Comparison of ENCODE assay signal across 7 mouse cellular contexts in genomic region chr2:125623211-125623610, GRCm38 (mm10). TPM values are rescaled to one million over a fixed set of nuclear protein-coding genes. Genes with fewer than 3 reads are reported as not detected.
A peak's percentile ranks its signal among the peaks of the same experiment; 100 is the strongest.
DNase-seq lines count a peak whose midpoint lies in the region; ATAC-seq and TF ChIP-seq lines count a peak whose summit lies in the region.

No protein-coding gene starts in this region.

- no peak for TF ChIP-seq CTCF in CH12.LX (conservative IDR thresholded peaks at IDR 0.05 in 1 of 2, IDR thresholded peaks at IDR 0.05 in 1 of 2; ENCODE audit: low read depth in 2 of 2, low read length in 2 of 2)

- H3K9me3 ChIP-seq in intestine, embryonic 15.5 days = no peaks in the 10 kb centered on the region
- no peaks in the 10 kb centered on the region for H3K9me3 ChIP-seq in intestine, embryonic 16.5 days (ENCODE audit: control insufficient read depth, low read length)
- no peaks in the 10 kb centered on the region for H3K9me3 ChIP-seq in CH12.LX (replicated peaks; ENCODE audit: low read length)
- H3K9me3 ChIP-seq in embryonic facial prominence, embryonic 10.5 days = no peaks in the 10 kb centered on the region
- no peaks in the 10 kb centered on the region for H3K9me3 ChIP-seq in liver, embryonic 11.5 days (ENCODE audit: control insufficient read depth, low read length)

- no peak overlapping the region for H3K4me3 ChIP-seq in intestine, embryonic 15.5 days (replicated peaks)
- no peak overlapping the region for H3K4me3 ChIP-seq in intestine, embryonic 16.5 days (ENCODE audit: low read length)
- H3K4me3 ChIP-seq in CH12.LX (replicated peaks in 1 of 3; ENCODE audit: low read depth in 2 of 3, low read length in 2 of 3, poor library complexity in 1 of 3) = peak overlapping the region; percentile 87 to 97 (median 88)
- peak overlapping the region; percentile 77 for H3K4me3 ChIP-seq in embryonic facial prominence, embryonic 10.5 days
- peak overlapping the region; percentile 81 for H3K4me3 ChIP-seq in liver, embryonic 11.5 days (ENCODE audit: low read depth, low read length)

- peaks cover 33% of the 10 kb centered on the region for H3K79me2 ChIP-seq in CH12.LX (replicated peaks; ENCODE audit: control insufficient read depth, extremely low read depth, insufficient read depth, poor library complexity, severe bottlenecking)

- H3K4me2 ChIP-seq in intestine, embryonic 15.5 days (replicated peaks) = peak overlapping the region; percentile 64; the same call in 1 of the 2 replicates
- H3K4me2 ChIP-seq in intestine, embryonic 16.5 days (ENCODE audit: low read depth, low read length) = no peak overlapping the region
- peak overlapping the region; percentile 100 for H3K4me2 ChIP-seq in CH12.LX (ENCODE audit: insufficient read depth, low read depth, poor library complexity, severe bottlenecking)
- peak overlapping the region; percentile 86 for H3K4me2 ChIP-seq in liver, embryonic 11.5 days

- no peak for TF ChIP-seq POLR2A in CH12.LX (IDR thresholded peaks at IDR 0.05; ENCODE audit: low read depth, low read length)

- TF ChIP-seq RAD21 in CH12.LX (IDR thresholded peaks at IDR 0.05; ENCODE audit: low read depth, low read length) = no peak

- 91% methylated on average over 15 of the region's 15 CpGs for WGBS in intestine, embryonic 15.5 days
- 92% methylated on average over 15 of the region's 15 CpGs for WGBS in intestine, embryonic 16.5 days
- 93% methylated on average over 15 of the region's 15 CpGs for WGBS in embryonic facial prominence, embryonic 10.5 days
- 89% methylated on average over 15 of the region's 15 CpGs for WGBS in liver, embryonic 11.5 days

- in situ Hi-C loops in CH12.LX (cut with MboI; ENCODE audit: low pct_ligation_motif_present, low pct_unique_long_range_greater_than_20kb, low sequenced_read_pairs) = no loop called here

- no peak overlapping the region for H3K9ac ChIP-seq in intestine, embryonic 15.5 days
- no peak overlapping the region for H3K9ac ChIP-seq in intestine, embryonic 16.5 days (ENCODE audit: low read depth, low read length)
- peak overlapping the region; percentile 71 for H3K9ac ChIP-seq in CH12.LX (ENCODE audit: insufficient read depth, low read depth)
- no peak overlapping the region for H3K9ac ChIP-seq in liver, embryonic 11.5 days (ENCODE audit: low read depth, low read length)

- peaks cover 14% of the 10 kb centered on the region; the same call in 1 of the 2 replicates for H3K4me1 ChIP-seq in intestine, embryonic 15.5 days (replicated peaks)
- peaks cover 6% of the 10 kb centered on the region for H3K4me1 ChIP-seq in intestine, embryonic 16.5 days (ENCODE audit: control insufficient read depth, insufficient read depth, low read length)
- H3K4me1 ChIP-seq in CH12.LX (ENCODE audit: control insufficient read depth in 1 of 2, insufficient read depth in 2 of 2) = peaks cover 11 to 38% of the 10 kb centered on the region in 2 experiments
- H3K4me1 ChIP-seq in embryonic facial prominence, embryonic 10.5 days = peaks cover 38% of the 10 kb centered on the region
- peaks cover 19% of the 10 kb centered on the region for H3K4me1 ChIP-seq in liver, embryonic 11.5 days (replicated peaks; ENCODE audit: control insufficient read depth, insufficient read depth, low read length)

- TF ChIP-seq EP300 in CH12.LX (IDR thresholded peaks at IDR 0.05; ENCODE audit: low read length) = no peak

- peaks cover 10% of the 10 kb centered on the region; the same call in 1 of the 2 replicates for H3K36me3 ChIP-seq in intestine, embryonic 15.5 days
- H3K36me3 ChIP-seq in intestine, embryonic 16.5 days (ENCODE audit: control insufficient read depth, insufficient read depth, low read length) = peaks cover 5% of the 10 kb centered on the region; the same call in 1 of the 2 replicates
- peaks cover 19 to 35% of the 10 kb centered on the region in 2 experiments for H3K36me3 ChIP-seq in CH12.LX (replicated peaks in 1 of 2; ENCODE audit: control insufficient read depth in 1 of 2, insufficient read depth in 1 of 2, low read length in 1 of 2)
- peaks cover 24% of the 10 kb centered on the region for H3K36me3 ChIP-seq in embryonic facial prominence, embryonic 10.5 days (replicated peaks)
- peaks cover 20% of the 10 kb centered on the region for H3K36me3 ChIP-seq in liver, embryonic 11.5 days (ENCODE audit: control insufficient read depth, insufficient read depth, low read length)

- no peaks in the 10 kb centered on the region for H3K27me3 ChIP-seq in intestine, embryonic 15.5 days (replicated peaks)
- H3K27me3 ChIP-seq in intestine, embryonic 16.5 days (replicated peaks; ENCODE audit: control insufficient read depth, insufficient read depth, low read length) = no peaks in the 10 kb centered on the region
- peaks cover 3% of the 10 kb centered on the region for H3K27me3 ChIP-seq in CH12.LX (replicated peaks)
- no peaks in the 10 kb centered on the region for H3K27me3 ChIP-seq in embryonic facial prominence, embryonic 10.5 days (replicated peaks; ENCODE audit: low read depth, poor library complexity, severe bottlenecking)
- no peaks in the 10 kb centered on the region for H3K27me3 ChIP-seq in liver, embryonic 11.5 days (replicated peaks; ENCODE audit: control insufficient read depth, insufficient read depth, low read length)

- H3K27ac ChIP-seq in intestine, embryonic 15.5 days = no peak overlapping the region
- no peak overlapping the region for H3K27ac ChIP-seq in intestine, embryonic 16.5 days (ENCODE audit: low read length)
- H3K27ac ChIP-seq in CH12.LX (ENCODE audit: insufficient read depth, low read depth) = no peak overlapping the region
- no peak overlapping the region for H3K27ac ChIP-seq in embryonic facial prominence, embryonic 10.5 days (replicated peaks)
- no peak overlapping the region for H3K27ac ChIP-seq in liver, embryonic 11.5 days (ENCODE audit: low read depth, low read length)

- ATAC-seq in intestine, embryonic 15.5 days = no peak
- no peak for ATAC-seq in intestine, embryonic 16.5 days
- ATAC-seq in liver, embryonic 11.5 days (replicated peaks; ENCODE audit: low FRiP score) = no peak

- DNase-seq in CH12.LX (ENCODE audit: extremely low read depth) = peak; percentile 62
- no peak for DNase-seq in embryonic facial prominence, embryonic 10.5 days (ENCODE audit: low spot score)
- DNase-seq in liver, embryonic 11.5 days (ENCODE audit: low spot score) = no peak
- DNase-seq in left cerebral cortex, postnatal 25 days (ENCODE audit: low spot score in 2 of 2) = no peak
- no peak for DNase-seq in frontal cortex, postnatal 25 days (ENCODE audit: low spot score in 2 of 2)

- dilution Hi-C loops in CH12.LX (cut with MboI; ENCODE audit: extremely low pct_ligation_motif_present, extremely low pct_unique_long_range_greater_than_20kb, low sequenced_read_pairs) = no loop called here

- intact Hi-C loops in left cerebral cortex, postnatal 25 days (cut with DNase I) = no loop called here

TF ChIP-seq in CH12.LX, 34 proteins besides CTCF, POLR2A, EP300 and RAD21:
- TF ChIP-seq CHD2 (IDR thresholded peaks at IDR 0.05; ENCODE audit: low read length) = no peak
- peak; percentile 77 for TF ChIP-seq NRF1 (IDR thresholded peaks at IDR 0.05; ENCODE audit: low read depth, low read length)
TF ChIP-seq in CH12.LX: peak in this region for 1.

RNA-seq across cellular contexts. Expression of gene Cep152, which starts 1.7 kb away (rescaled TPM):
- 4.7 TPM in 2 replicates for polyA plus RNA-seq in intestine, embryonic 15.5 days (2015; fragmentation: Nextera tagmentation; extraction: Ambion mirVana)
- polyA plus RNA-seq in intestine, embryonic 16.5 days (2015; fragmentation: Nextera tagmentation; extraction: Ambion mirVana) = 3.5 and 3.7 TPM in 2 replicates
- total RNA-seq in CH12.LX (2012; rRNA removed) (8.9 and 10.2 TPM in 2 replicates), CH12.LX (2014; rRNA removed) (7.4 and 7.7 TPM in 2 replicates)
- polyA plus RNA-seq in CH12.LX (2012; ENCODE audit: insufficient read length, low read depth) = 8.4 and 8.8 TPM in 2 replicates
- 11.5 and 12.4 TPM in 2 replicates for polyA plus RNA-seq in embryonic facial prominence, embryonic 10.5 days (2016; fragmentation: Nextera tagmentation; extraction: Ambion mirVana)
- 8.1 and 9.1 TPM in 2 replicates for polyA plus RNA-seq in liver, embryonic 11.5 days (2014; fragmentation: Nextera tagmentation; extraction: Ambion mirVana)
- 1 to 10 TPM; 2.0 to 2.5 TPM for total RNA-seq in left cerebral cortex, postnatal 25 days (2021)

RNA-seq across cellular contexts. Expression of gene Eid1, which starts 49.7 kb away (rescaled TPM):
- polyA plus RNA-seq in intestine, embryonic 15.5 days (2015; fragmentation: Nextera tagmentation; extraction: Ambion mirVana) = 105 and 114 TPM in 2 replicates
- 72.0 and 73.2 TPM in 2 replicates for polyA plus RNA-seq in intestine, embryonic 16.5 days (2015; fragmentation: Nextera tagmentation; extraction: Ambion mirVana)
- total RNA-seq in CH12.LX (2012; rRNA removed) (15.4 and 17.0 TPM in 2 replicates), CH12.LX (2014; rRNA removed) (39.8 and 43.2 TPM in 2 replicates)
- polyA plus RNA-seq in CH12.LX (2012; ENCODE audit: insufficient read length, low read depth) = 20.4 and 22.7 TPM in 2 replicates
- polyA plus RNA-seq in embryonic facial prominence, embryonic 10.5 days (2016; fragmentation: Nextera tagmentation; extraction: Ambion mirVana) = 127 and 136 TPM in 2 replicates
- 81.1 and 84.1 TPM in 2 replicates for polyA plus RNA-seq in liver, embryonic 11.5 days (2014; fragmentation: Nextera tagmentation; extraction: Ambion mirVana)
- 100 to 1,000 TPM; 229 to 255 TPM for total RNA-seq in left cerebral cortex, postnatal 25 days (2021)

Comparison
In these comparisons a context has a peak if more than half of its experiments do, and no peak if none do; other contexts are left out.
1. H3K4me3 ChIP-seq: peak in CH12.LX (3 of 3), embryonic facial prominence, embryonic 10.5 days (single experiment) and liver, embryonic 11.5 days (single experiment); none in intestine, embryonic 15.5 days (single experiment) and intestine, embryonic 16.5 days (single experiment).